11 mouse cellular contexts compared by ENCODE assay signal in the genomic region with DNA sequence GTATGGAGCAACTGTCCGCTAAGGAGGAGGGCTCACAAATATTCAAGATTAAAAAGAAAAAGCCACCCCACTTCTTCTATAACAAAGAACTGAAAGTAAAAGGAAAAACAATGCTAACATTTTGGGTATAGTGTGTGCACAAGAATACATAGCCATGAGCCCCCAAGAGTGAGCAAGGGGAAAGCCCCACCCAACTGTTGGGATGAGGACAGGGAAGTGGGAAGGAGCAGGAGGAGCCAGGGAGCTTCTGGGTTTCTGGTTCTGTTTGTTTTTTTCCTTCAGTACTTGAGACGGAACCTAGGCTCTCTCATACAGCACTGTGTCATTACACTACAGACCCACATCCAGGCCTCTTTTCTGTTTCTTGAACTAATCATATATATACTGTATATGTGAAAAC. TPM values are rescaled to one million over a fixed set of nuclear protein-coding genes. Genes with fewer than 3 reads are reported as not detected.
DNase-seq lines count a peak whose midpoint lies in the region; ATAC-seq lines count a peak whose summit lies in the region.
"Had no signal": no experiment of that assay in that cellular context is flagged by ENCODE, and none has a peak within 500 bp of the region (broad histone marks: within the 10 kb centered on the region; RNA-seq: fewer than 3 reads in every experiment).

No protein-coding gene starts in this region.

- no peaks in the 10 kb centered on the region for H3K27me3 ChIP-seq in embryonic facial prominence, embryonic 14.5 days (replicated peaks; ENCODE audit: control insufficient read depth, insufficient read depth, low read length)
- no peaks in the 10 kb centered on the region for H3K27me3 ChIP-seq in embryonic facial prominence, embryonic 10.5 days (replicated peaks; ENCODE audit: low read depth, poor library complexity, severe bottlenecking)
- no peaks in the 10 kb centered on the region for H3K27me3 ChIP-seq in kidney, embryonic 16.5 days (ENCODE audit: insufficient read depth, low read length)
- H3K27me3 ChIP-seq in liver, embryonic 13.5 days = no peaks in the 10 kb centered on the region
- H3K27me3 ChIP-seq in forebrain, embryonic 10.5 days (ENCODE audit: poor library complexity, severe bottlenecking) = no peaks in the 10 kb centered on the region
- H3K27me3 ChIP-seq: embryonic facial prominence, embryonic 12.5 days; midbrain, embryonic 15.5 days had no signal

- no peaks in the 10 kb centered on the region for H3K9me3 ChIP-seq in embryonic facial prominence, embryonic 14.5 days (ENCODE audit: control insufficient read depth, low read length)
- no peaks in the 10 kb centered on the region for H3K9me3 ChIP-seq in embryonic facial prominence, embryonic 10.5 days
- H3K9me3 ChIP-seq in kidney, embryonic 16.5 days (ENCODE audit: low read length) = no peaks in the 10 kb centered on the region
- H3K9me3 ChIP-seq in liver, embryonic 13.5 days (replicated peaks) = no peaks in the 10 kb centered on the region
- H3K9me3 ChIP-seq in forebrain, embryonic 10.5 days = no peaks in the 10 kb centered on the region
- H3K9me3 ChIP-seq: embryonic facial prominence, embryonic 12.5 days; midbrain, embryonic 15.5 days had no signal

- H3K27ac ChIP-seq in embryonic facial prominence, embryonic 14.5 days (replicated peaks; ENCODE audit: low read depth, low read length) = peak overlapping the region; percentile 30
- no peak overlapping the region; the same call in 1 of the 2 replicates for H3K27ac ChIP-seq in embryonic facial prominence, embryonic 10.5 days (replicated peaks)
- H3K27ac ChIP-seq in kidney, embryonic 16.5 days (ENCODE audit: low read length) = peak overlapping the region; percentile 93
- peak overlapping the region; percentile 93 for H3K27ac ChIP-seq in brown adipose tissue, adult 24 weeks (replicated peaks; ENCODE audit: low read depth, low read length)
- peak overlapping the region; percentile 92 for H3K27ac ChIP-seq in liver, embryonic 13.5 days
- H3K27ac ChIP-seq in forebrain, embryonic 10.5 days = no peak overlapping the region
- H3K27ac ChIP-seq: embryonic facial prominence, embryonic 12.5 days; midbrain, embryonic 15.5 days had no signal

- H3K9ac ChIP-seq in embryonic facial prominence, embryonic 14.5 days (ENCODE audit: low read depth, low read length) = no peak overlapping the region
- peak overlapping the region; percentile 48; the same call in 1 of the 2 replicates for H3K9ac ChIP-seq in kidney, embryonic 16.5 days (replicated peaks; ENCODE audit: low read length)
- peak overlapping the region; percentile 74 for H3K9ac ChIP-seq in liver, embryonic 13.5 days
- H3K9ac ChIP-seq: embryonic facial prominence, embryonic 12.5 days; midbrain, embryonic 15.5 days had no signal

- no peaks in the 10 kb centered on the region for H3K36me3 ChIP-seq in embryonic facial prominence, embryonic 14.5 days (ENCODE audit: control insufficient read depth, insufficient read depth, low read length)
- H3K36me3 ChIP-seq in embryonic facial prominence, embryonic 10.5 days (replicated peaks) = no peaks in the 10 kb centered on the region
- H3K36me3 ChIP-seq in kidney, embryonic 16.5 days (ENCODE audit: insufficient read depth, low read length) = no peaks in the 10 kb centered on the region
- no peaks in the 10 kb centered on the region for H3K36me3 ChIP-seq in liver, embryonic 13.5 days
- no peaks in the 10 kb centered on the region for H3K36me3 ChIP-seq in forebrain, embryonic 10.5 days (replicated peaks)
- H3K36me3 ChIP-seq: embryonic facial prominence, embryonic 12.5 days; midbrain, embryonic 15.5 days had no signal

- peaks cover 25% of the 10 kb centered on the region for H3K4me1 ChIP-seq in embryonic facial prominence, embryonic 14.5 days (ENCODE audit: control insufficient read depth, insufficient read depth, low read length)
- H3K4me1 ChIP-seq in embryonic facial prominence, embryonic 10.5 days = peaks cover 26% of the 10 kb centered on the region
- H3K4me1 ChIP-seq in kidney, embryonic 16.5 days (ENCODE audit: insufficient read depth, low read length) = peaks cover 27% of the 10 kb centered on the region
- peaks cover 39% of the 10 kb centered on the region for H3K4me1 ChIP-seq in brown adipose tissue, adult 24 weeks (ENCODE audit: control insufficient read depth, insufficient read depth, insufficient read length, low read length)
- peaks cover 78% of the 10 kb centered on the region for H3K4me1 ChIP-seq in liver, embryonic 13.5 days (replicated peaks)
- H3K4me1 ChIP-seq in forebrain, embryonic 10.5 days = peaks cover 17% of the 10 kb centered on the region
- H3K4me1 ChIP-seq: midbrain, embryonic 15.5 days had no signal

- H3K4me3 ChIP-seq in embryonic facial prominence, embryonic 14.5 days (ENCODE audit: low read depth, low read length) = no peak overlapping the region
- no peak overlapping the region for H3K4me3 ChIP-seq in embryonic facial prominence, embryonic 10.5 days
- H3K4me3 ChIP-seq in kidney, embryonic 16.5 days (ENCODE audit: low read length) = no peak overlapping the region
- H3K4me3 ChIP-seq in brown adipose tissue, adult 24 weeks (ENCODE audit: insufficient read depth, low read depth, low read length) = no peak overlapping the region
- H3K4me3 ChIP-seq in liver, embryonic 13.5 days (replicated peaks) = peak overlapping the region; percentile 63
- H3K4me3 ChIP-seq in forebrain, embryonic 10.5 days = no peak overlapping the region
- H3K4me3 ChIP-seq: embryonic facial prominence, embryonic 12.5 days; midbrain, embryonic 15.5 days had no signal

- no peak for DNase-seq in embryonic facial prominence, embryonic 14.5 days (ENCODE audit: low spot score)
- no peak for DNase-seq in embryonic facial prominence, embryonic 10.5 days (ENCODE audit: low spot score)
- DNase-seq in kidney, postnatal 4 days = no peak
- no peak for DNase-seq in liver, embryonic 13.5 days
- DNase-seq in frontal cortex, adult 2 months (ENCODE audit: extremely low spot score in 1 of 2, low spot score in 1 of 2) = no peak
- no peak for DNase-seq in forebrain, embryonic 10.5 days (ENCODE audit: extremely low spot score, low spot score)
- DNase-seq: cerebellum, adult 11 months had no signal

- 69% methylated on average over 2 of the region's 2 CpGs for WGBS in embryonic facial prominence, embryonic 14.5 days
- 83% methylated on average over 2 of the region's 2 CpGs for WGBS in embryonic facial prominence, embryonic 10.5 days
- WGBS in kidney, embryonic 16.5 days = 72% methylated on average over 2 of the region's 2 CpGs
- WGBS in liver, embryonic 13.5 days (ENCODE audit: insufficient replicate concordance) = 58% methylated on average over 2 of the region's 2 CpGs
- 91% methylated on average over 2 of the region's 2 CpGs for WGBS in forebrain, embryonic 10.5 days

- H3K4me2 ChIP-seq in embryonic facial prominence, embryonic 14.5 days (ENCODE audit: low read depth, low read length) = no peak overlapping the region
- peak overlapping the region; percentile 28; the same call in 1 of the 2 replicates for H3K4me2 ChIP-seq in kidney, embryonic 16.5 days (replicated peaks; ENCODE audit: low read depth, low read length)
- peak overlapping the region; percentile 70 for H3K4me2 ChIP-seq in liver, embryonic 13.5 days
- H3K4me2 ChIP-seq: embryonic facial prominence, embryonic 12.5 days; midbrain, embryonic 15.5 days had no signal

- no peak for ATAC-seq in embryonic facial prominence, embryonic 14.5 days (ENCODE audit: low read depth)
- ATAC-seq in kidney, embryonic 16.5 days (ENCODE audit: low FRiP score, low TSS enrichment) = no peak
- no peak for ATAC-seq in liver, embryonic 13.5 days (ENCODE audit: low read depth)
- ATAC-seq: midbrain, embryonic 15.5 days had no signal

RNA-seq across cellular contexts. Expression of gene Pacsin2, which starts 31.1 kb away (rescaled TPM):
- 49.3 TPM in 2 replicates for polyA plus RNA-seq in embryonic facial prominence, embryonic 14.5 days (2014; fragmentation: Nextera tagmentation; extraction: Ambion mirVana)
- 60.7 and 61.7 TPM in 2 replicates for polyA plus RNA-seq in embryonic facial prominence, embryonic 10.5 days (2016; fragmentation: Nextera tagmentation; extraction: Ambion mirVana)
- polyA plus RNA-seq in kidney, embryonic 16.5 days (2015; fragmentation: Nextera tagmentation; extraction: Ambion mirVana) = 85.4 and 92.0 TPM in 2 replicates
- 42.5 and 50.0 TPM in 2 replicates for polyA plus RNA-seq in brown adipose tissue, adult 24 weeks (2012; ENCODE audit: insufficient read depth, insufficient read length, missing spikeins)
- 45.0 and 58.2 TPM in 2 replicates for polyA plus RNA-seq in liver, embryonic 13.5 days (2015; fragmentation: Nextera tagmentation; extraction: Ambion mirVana)
- 231 and 243 TPM in 2 replicates for polyA plus RNA-seq in frontal cortex, adult 2 months (2012; rRNA removed)
- 55.4 and 57.8 TPM in 2 replicates for polyA plus RNA-seq in forebrain, embryonic 10.5 days (2016; fragmentation: Nextera tagmentation; extraction: Ambion mirVana)

Comparison
In these comparisons a context has a peak if more than half of its experiments do, and no peak if none do; other contexts are left out.
1. H3K27ac ChIP-seq: peak in embryonic facial prominence, embryonic 14.5 days (single experiment), kidney, embryonic 16.5 days (single experiment), brown adipose tissue, adult 24 weeks (single experiment) and liver, embryonic 13.5 days (single experiment); none in embryonic facial prominence, embryonic 10.5 days (single experiment) and forebrain, embryonic 10.5 days (single experiment).